Mouse (Mus musculus) spleen, adult 2 months (tissue): ENCODE measurements at regions not wholly inside any gene's neighbourhood (a gene's known extent, or its start where the extent isn't known, plus 50 kb on each side); places are given as distances from the start of the nearest gene placed in this dataset.

Source experiments
- CTCF ChIP-seq: fragments of 200-500 bp; IDR thresholded peaks from 2 replicates; pipeline ENCODE4 v1.5.1; 2011; ENCODE audit warnings: mild to moderate bottlenecking, inconsistent platforms; ENCODE audit not compliant: insufficient read depth, insufficient read length, insufficient replicate concordance; ENCODE audit errors: extremely low read depth
- POLR2A ChIP-seq: fragments of 200-500 bp; IDR thresholded peaks from 2 replicates; pipeline ENCODE4 v1.6.1; 2011; ENCODE audit warnings: low read depth, low read length, inconsistent platforms

DNA sequence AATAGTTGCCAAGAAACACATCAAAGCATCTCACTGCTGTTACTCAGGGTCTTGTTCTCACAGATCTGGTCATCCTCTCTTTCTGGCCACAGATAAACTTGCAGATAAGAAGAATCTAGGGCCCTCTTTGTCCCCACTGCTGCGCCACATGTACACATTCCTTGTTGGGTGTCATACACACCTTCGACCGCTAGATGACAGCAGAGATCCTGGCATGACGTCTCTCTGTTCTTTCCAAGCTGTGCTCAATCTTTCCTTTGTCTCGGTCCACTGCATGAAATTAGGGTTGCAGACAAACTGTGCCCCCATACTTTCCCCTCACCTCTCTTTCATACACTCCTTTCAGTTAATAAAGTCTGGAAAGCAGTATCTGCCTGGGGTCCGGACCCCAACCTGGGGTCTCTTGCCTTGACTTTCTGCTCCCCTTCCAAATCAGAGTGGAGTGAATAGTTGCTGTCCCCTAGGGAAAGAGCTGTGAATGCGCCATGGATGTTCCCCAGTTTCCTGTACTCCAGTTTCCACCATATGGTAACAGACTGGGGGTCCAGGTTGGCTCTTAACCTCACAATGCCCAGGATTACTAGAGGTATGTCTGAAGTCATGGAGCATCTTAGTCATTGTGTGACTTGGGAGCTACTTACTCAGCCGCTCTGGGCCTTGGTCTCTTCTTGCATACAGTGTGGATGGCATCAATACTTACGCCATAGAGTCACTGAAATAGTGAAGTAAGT, 182.8 kb upstream of the Stk26 start:
- TF ChIP-seq CTCF (peak; percentile 48; the same call in 1 of the 2 replicates), POLR2A (no peak)
